Mouse (Mus musculus): Measurements from ENCODE around the gene Rps6ka2. TPM values are rescaled to one million over a fixed set of nuclear protein-coding genes. Genes with fewer than 3 reads are reported as not detected.

Gene Rps6ka2
- polyA plus RNA-seq, 1 experiment from 2014 or later, result 11.7 TPM

GRCm38 (mm10) chr17:7222198-7222597 lies 52.3 kb downstream of the Rps6ka2 start:
- no peaks in the 10 kb centered on the region for H3K9me3 ChIP-seq (ENCODE audit: control insufficient read depth, low read depth, low read length)
- no peak overlapping the region for H3K9ac ChIP-seq (replicated peaks; ENCODE audit: low read depth, low read length)
- no peaks in the 10 kb centered on the region for H3K27me3 ChIP-seq (ENCODE audit: control insufficient read depth, insufficient read depth, low read length)
- H3K4me2 ChIP-seq (replicated peaks; ENCODE audit: low read depth, low read length), result no peak overlapping the region
- no peaks in the 10 kb centered on the region for H3K36me3 ChIP-seq (ENCODE audit: control insufficient read depth, insufficient read depth, low read length)
- no peak for ATAC-seq (ENCODE audit: insufficient number of reproducible peaks, insufficient read depth, low FRiP score, low read depth)
- WGBS, result 79% methylated on average over 3 of the region's 3 CpGs
- no peak overlapping the region for H3K27ac ChIP-seq (ENCODE audit: low read length)
- H3K4me1 ChIP-seq (ENCODE audit: control insufficient read depth, insufficient read depth, low read length), result peaks cover 11% of the 10 kb centered on the region; the same call in 1 of the 2 replicates
- H3K4me3 ChIP-seq (ENCODE audit: low read depth, low read length), result no peak overlapping the region

DNA sequence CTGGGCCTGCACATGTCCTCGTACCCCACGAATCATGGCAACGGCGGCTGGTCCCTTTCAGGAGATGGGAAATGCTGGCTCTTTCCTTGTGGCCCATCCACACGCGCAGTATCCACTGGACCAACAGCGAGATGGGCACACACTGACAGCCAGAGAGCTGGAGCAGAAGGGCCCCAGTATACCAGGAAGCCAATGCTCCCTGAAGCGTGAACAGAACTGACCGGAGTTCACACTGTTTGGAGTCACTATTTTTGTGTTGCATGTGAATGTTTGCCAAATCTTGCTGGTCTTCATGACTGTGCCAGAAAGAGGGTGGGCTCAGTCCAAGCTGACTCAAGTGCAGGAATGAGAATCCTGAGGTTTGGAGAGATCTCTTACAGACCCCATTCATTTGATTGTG lies 58.6 kb downstream of the Rps6ka2 start:
- H3K4me3 ChIP-seq (ENCODE audit: low read depth, low read length), result no peak overlapping the region
- peaks cover 4% of the 10 kb centered on the region; the same call in 1 of the 2 replicates for H3K4me1 ChIP-seq (ENCODE audit: control insufficient read depth, insufficient read depth, low read length)
- H3K27ac ChIP-seq (ENCODE audit: low read length), result no peak overlapping the region
- no peaks in the 10 kb centered on the region for H3K27me3 ChIP-seq (ENCODE audit: control insufficient read depth, insufficient read depth, low read length)
- no peak overlapping the region for H3K9ac ChIP-seq (replicated peaks; ENCODE audit: low read depth, low read length)
- no peaks in the 10 kb centered on the region for H3K9me3 ChIP-seq (ENCODE audit: control insufficient read depth, low read depth, low read length)
- ATAC-seq (ENCODE audit: insufficient number of reproducible peaks, insufficient read depth, low FRiP score, low read depth), result no peak
- H3K36me3 ChIP-seq (ENCODE audit: control insufficient read depth, insufficient read depth, low read length), result no peaks in the 10 kb centered on the region
- 90% methylated on average over 9 of the region's 9 CpGs for WGBS
- H3K4me2 ChIP-seq (replicated peaks; ENCODE audit: low read depth, low read length), result no peak overlapping the region

GRCm38 (mm10) chr17:7231312-7231711 lies 61.4 kb downstream of the Rps6ka2 start:
- no peak overlapping the region for H3K4me2 ChIP-seq (replicated peaks; ENCODE audit: low read depth, low read length)
- H3K27me3 ChIP-seq (ENCODE audit: control insufficient read depth, insufficient read depth, low read length), result no peaks in the 10 kb centered on the region
- no peak overlapping the region for H3K4me3 ChIP-seq (ENCODE audit: low read depth, low read length)
- no peak for ATAC-seq (ENCODE audit: insufficient number of reproducible peaks, insufficient read depth, low FRiP score, low read depth)
- no peaks in the 10 kb centered on the region for H3K36me3 ChIP-seq (ENCODE audit: control insufficient read depth, insufficient read depth, low read length)
- no peaks in the 10 kb centered on the region for H3K9me3 ChIP-seq (ENCODE audit: control insufficient read depth, low read depth, low read length)
- no peak overlapping the region for H3K9ac ChIP-seq (replicated peaks; ENCODE audit: low read depth, low read length)
- 74% methylated on average over 4 of the region's 4 CpGs for WGBS
- peaks cover 4% of the 10 kb centered on the region; the same call in 1 of the 2 replicates for H3K4me1 ChIP-seq (ENCODE audit: control insufficient read depth, insufficient read depth, low read length)
- no peak overlapping the region for H3K27ac ChIP-seq (ENCODE audit: low read length)

- Histone ChIP-seq H3K27me3 (ENCODE audit: control insufficient read depth, insufficient read depth, low read length) (no peaks in the 10 kb centered on the region), H3K9me3 (ENCODE audit: control insufficient read depth, low read depth, low read length) (no peaks in the 10 kb centered on the region), H3K9ac (replicated peaks; ENCODE audit: low read depth, low read length) (no peak overlapping the region), H3K4me1 (ENCODE audit: control insufficient read depth, insufficient read depth, low read length) (peaks cover 4% of the 10 kb centered on the region; the same call in 1 of the 2 replicates), H3K36me3 (ENCODE audit: control insufficient read depth, insufficient read depth, low read length) (no peaks in the 10 kb centered on the region), H3K27ac (ENCODE audit: low read length) (no peak overlapping the region), H3K4me3 (ENCODE audit: low read depth, low read length) (no peak overlapping the region), H3K4me2 (replicated peaks; ENCODE audit: low read depth, low read length) (no peak overlapping the region)
- ATAC-seq (ENCODE audit: insufficient number of reproducible peaks, insufficient read depth, low FRiP score, low read depth), result no peak
- WGBS, result 79% methylated on average over 8 of the region's 8 CpGs
These were observed 61.9 kb downstream of the Rps6ka2 start for GRCm38 (mm10) chr17:7231790-7232189.

- WGBS, result 71% methylated on average over 7 of the region's 7 CpGs
- no peaks in the 10 kb centered on the region for H3K36me3 ChIP-seq (ENCODE audit: control insufficient read depth, insufficient read depth, low read length)
- H3K4me3 ChIP-seq (ENCODE audit: low read depth, low read length), result no peak overlapping the region
- no peak for ATAC-seq (ENCODE audit: insufficient number of reproducible peaks, insufficient read depth, low FRiP score, low read depth)
- no peaks in the 10 kb centered on the region for H3K9me3 ChIP-seq (ENCODE audit: control insufficient read depth, low read depth, low read length)
- no peak overlapping the region for H3K27ac ChIP-seq (ENCODE audit: low read length)
- H3K4me2 ChIP-seq (replicated peaks; ENCODE audit: low read depth, low read length), result no peak overlapping the region
- no peak overlapping the region for H3K9ac ChIP-seq (replicated peaks; ENCODE audit: low read depth, low read length)
- no peaks in the 10 kb centered on the region for H3K27me3 ChIP-seq (ENCODE audit: control insufficient read depth, insufficient read depth, low read length)
- no peaks in the 10 kb centered on the region for H3K4me1 ChIP-seq (ENCODE audit: control insufficient read depth, insufficient read depth, low read length)
These were observed 62.5 kb downstream of the Rps6ka2 start for GRCm38 (mm10) chr17:7232400-7232799.

- Histone ChIP-seq H3K4me2 (replicated peaks; ENCODE audit: low read depth, low read length) (no peak overlapping the region), H3K9ac (replicated peaks; ENCODE audit: low read depth, low read length) (no peak overlapping the region), H3K9me3 (ENCODE audit: control insufficient read depth, low read depth, low read length) (no peaks in the 10 kb centered on the region), H3K36me3 (ENCODE audit: control insufficient read depth, insufficient read depth, low read length) (no peaks in the 10 kb centered on the region), H3K4me1 (ENCODE audit: control insufficient read depth, insufficient read depth, low read length) (no peaks in the 10 kb centered on the region), H3K27me3 (ENCODE audit: control insufficient read depth, insufficient read depth, low read length) (no peaks in the 10 kb centered on the region), H3K4me3 (ENCODE audit: low read depth, low read length) (no peak overlapping the region), H3K27ac (ENCODE audit: low read length) (no peak overlapping the region)
- ATAC-seq (ENCODE audit: insufficient number of reproducible peaks, insufficient read depth, low FRiP score, low read depth), result no peak
These were observed 63.3 kb downstream of the Rps6ka2 start for GRCm38 (mm10) chr17:7233197-7233596.

DNA sequence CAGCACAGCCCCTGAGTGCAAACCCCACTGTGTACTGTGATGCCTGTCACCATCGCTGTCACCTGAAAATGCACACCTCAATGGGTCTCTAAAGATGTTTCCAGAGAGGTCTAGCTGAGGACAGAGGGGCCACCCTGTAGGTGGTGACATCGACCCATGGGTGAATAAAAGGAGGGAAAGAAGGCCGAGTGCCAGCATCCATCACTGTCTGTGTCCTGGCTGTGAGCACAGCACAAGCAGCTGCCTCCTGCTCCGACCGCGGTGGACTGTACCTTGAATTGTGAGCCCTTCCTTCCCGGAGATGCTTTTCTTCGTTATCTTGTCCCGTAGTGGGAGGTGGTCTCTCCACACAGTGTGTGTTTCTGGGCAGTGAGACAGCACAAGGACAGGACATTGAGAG lies 67.8 kb downstream of the Rps6ka2 start:
- H3K9me3 ChIP-seq (ENCODE audit: control insufficient read depth, low read depth, low read length), result no peaks in the 10 kb centered on the region
- WGBS, result 84% methylated on average over 9 of the region's 9 CpGs
- no peak overlapping the region for H3K4me3 ChIP-seq (ENCODE audit: low read depth, low read length)
- no peak overlapping the region for H3K27ac ChIP-seq (ENCODE audit: low read length)
- no peak overlapping the region for H3K4me2 ChIP-seq (replicated peaks; ENCODE audit: low read depth, low read length)
- H3K9ac ChIP-seq (replicated peaks; ENCODE audit: low read depth, low read length), result no peak overlapping the region
- H3K27me3 ChIP-seq (ENCODE audit: control insufficient read depth, insufficient read depth, low read length), result no peaks in the 10 kb centered on the region
- H3K4me1 ChIP-seq (ENCODE audit: control insufficient read depth, insufficient read depth, low read length), result no peaks in the 10 kb centered on the region
- no peak for ATAC-seq (ENCODE audit: insufficient number of reproducible peaks, insufficient read depth, low FRiP score, low read depth)
- H3K36me3 ChIP-seq (ENCODE audit: control insufficient read depth, insufficient read depth, low read length), result no peaks in the 10 kb centered on the region

DNA sequence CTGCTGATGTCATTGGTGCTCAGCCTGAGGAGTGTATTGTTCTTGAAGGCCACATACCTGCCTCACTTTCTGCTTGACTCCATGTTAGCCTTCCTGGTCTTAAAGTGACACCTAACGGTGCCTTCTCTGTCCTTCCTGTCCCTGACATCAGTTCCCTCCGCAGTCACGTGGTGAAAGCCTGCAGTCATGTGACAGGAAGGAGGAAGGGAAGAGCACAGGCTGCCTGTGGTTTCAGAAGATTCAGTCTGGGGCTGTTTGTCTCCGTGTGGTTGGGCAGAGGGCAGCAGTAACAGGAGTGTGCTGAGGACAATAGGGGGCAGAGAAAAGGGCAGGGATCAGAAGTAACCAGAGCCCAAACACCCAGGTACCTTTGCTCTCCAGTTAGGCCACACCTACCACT lies 68.9 kb downstream of the Rps6ka2 start:
- H3K9ac ChIP-seq (replicated peaks; ENCODE audit: low read depth, low read length), result no peak overlapping the region
- ATAC-seq (ENCODE audit: insufficient number of reproducible peaks, insufficient read depth, low FRiP score, low read depth), result no peak
- no peaks in the 10 kb centered on the region for H3K36me3 ChIP-seq (ENCODE audit: control insufficient read depth, insufficient read depth, low read length)
- no peaks in the 10 kb centered on the region for H3K27me3 ChIP-seq (ENCODE audit: control insufficient read depth, insufficient read depth, low read length)
- H3K9me3 ChIP-seq (ENCODE audit: control insufficient read depth, low read depth, low read length), result no peaks in the 10 kb centered on the region
- no peak overlapping the region for H3K4me3 ChIP-seq (ENCODE audit: low read depth, low read length)
- no peak overlapping the region for H3K27ac ChIP-seq (ENCODE audit: low read length)
- WGBS, result 77% methylated on average over 4 of the region's 4 CpGs
- no peaks in the 10 kb centered on the region for H3K4me1 ChIP-seq (ENCODE audit: control insufficient read depth, insufficient read depth, low read length)
- H3K4me2 ChIP-seq (replicated peaks; ENCODE audit: low read depth, low read length), result no peak overlapping the region

- H3K4me3 ChIP-seq (ENCODE audit: low read depth, low read length), result no peak overlapping the region
- H3K9me3 ChIP-seq (ENCODE audit: control insufficient read depth, low read depth, low read length), result no peaks in the 10 kb centered on the region
- ATAC-seq (ENCODE audit: insufficient number of reproducible peaks, insufficient read depth, low FRiP score, low read depth), result no peak
These were observed 70.6 kb downstream of the Rps6ka2 start for GRCm38 (mm10) chr17:7240526-7240925.

More at GRCm38 (mm10) chr17:7240526-7240925, 70.6 kb downstream of the Rps6ka2 start:
- H3K27me3 ChIP-seq (ENCODE audit: control insufficient read depth, insufficient read depth, low read length), result no peaks in the 10 kb centered on the region
- H3K4me1 ChIP-seq (ENCODE audit: control insufficient read depth, insufficient read depth, low read length), result no peaks in the 10 kb centered on the region
- H3K9ac ChIP-seq (replicated peaks; ENCODE audit: low read depth, low read length), result no peak overlapping the region
- H3K27ac ChIP-seq (ENCODE audit: low read length), result no peak overlapping the region
- no peak overlapping the region for H3K4me2 ChIP-seq (replicated peaks; ENCODE audit: low read depth, low read length)
- no peaks in the 10 kb centered on the region for H3K36me3 ChIP-seq (ENCODE audit: control insufficient read depth, insufficient read depth, low read length)
- WGBS, result 77% methylated on average over 4 of the region's 4 CpGs
